Mouse (Mus musculus): ENCODE measurements around the gene Scfd2. TPM values are rescaled to one million over a fixed set of nuclear protein-coding genes. Genes with fewer than 3 reads are reported as not detected.

Gene Scfd2
- polyA plus RNA-seq, 1 experiment from 2014 or later: 19.2 TPM

Other genes with a start within 250 kb of the Scfd2 start
- 63.3 and 66.8 TPM in 2 replicates for gene Fip1l1, start 3.7 kb upstream of the Scfd2 start, polyA plus RNA-seq (2016; fragmentation: Nextera tagmentation; extraction: Ambion mirVana)
- 0.12 and 0.17 TPM in 2 replicates for gene Lnx1, start 171.2 kb upstream of the Scfd2 start, polyA plus RNA-seq (2016; fragmentation: Nextera tagmentation; extraction: Ambion mirVana)